9 mouse cellular contexts compared by ENCODE assay signal in the genomic region with DNA sequence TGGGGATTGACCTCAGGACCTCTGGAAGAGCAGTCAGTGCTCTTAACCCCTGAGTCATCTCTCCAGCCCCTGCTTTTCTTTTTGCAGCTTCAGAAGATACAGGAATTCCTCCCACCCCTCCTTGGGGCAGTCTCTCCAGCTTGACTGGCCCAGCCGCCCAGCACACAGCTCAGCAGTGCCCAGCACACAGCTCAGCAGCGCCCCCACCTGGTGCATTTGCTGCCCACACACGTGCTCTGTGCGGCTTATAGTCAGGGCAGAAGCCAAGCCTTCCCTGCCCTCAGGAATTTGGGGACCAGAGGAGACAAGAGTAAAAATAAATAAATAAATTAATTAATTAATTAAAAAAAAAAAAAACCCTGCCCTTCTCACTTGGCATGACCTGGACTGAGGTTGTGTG. TPM values are rescaled to one million over a fixed set of nuclear protein-coding genes. Genes with fewer than 3 reads are reported as not detected.
DNase-seq lines count a peak whose midpoint lies in the region; ATAC-seq and TF ChIP-seq lines count a peak whose summit lies in the region.
"Had no signal": no experiment of that assay in that cellular context is flagged by ENCODE, and none has a peak within 500 bp of the region (broad histone marks: within the 10 kb centered on the region; RNA-seq: fewer than 3 reads in every experiment).

No protein-coding gene starts in this region.

- no peak overlapping the region for H3K4me3 ChIP-seq in bone marrow, adult 2 months (replicated peaks; ENCODE audit: control insufficient read depth, low read depth, low read length)
- no peak overlapping the region for H3K4me3 ChIP-seq in heart, embryonic 12.5 days
- H3K4me3 ChIP-seq in kidney, embryonic 15.5 days (replicated peaks), result no peak overlapping the region
- H3K4me3 ChIP-seq in liver, embryonic 12.5 days, result no peak overlapping the region
- H3K4me3 ChIP-seq in stomach, embryonic 15.5 days (replicated peaks), result no peak overlapping the region
- H3K4me3 ChIP-seq: embryonic facial prominence, embryonic 12.5 days had no signal

- H3K9ac ChIP-seq in heart, embryonic 12.5 days, result no peak overlapping the region
- no peak overlapping the region for H3K9ac ChIP-seq in kidney, embryonic 15.5 days
- H3K9ac ChIP-seq in liver, embryonic 12.5 days, result no peak overlapping the region
- no peak overlapping the region for H3K9ac ChIP-seq in stomach, embryonic 15.5 days
- H3K9ac ChIP-seq: embryonic facial prominence, embryonic 12.5 days had no signal

- peaks cover 44% of the 10 kb centered on the region for H3K36me3 ChIP-seq in heart, embryonic 12.5 days
- H3K36me3 ChIP-seq in kidney, embryonic 15.5 days, result peaks cover 37% of the 10 kb centered on the region
- H3K36me3 ChIP-seq in liver, embryonic 12.5 days, result peaks cover 38% of the 10 kb centered on the region
- peaks cover 21% of the 10 kb centered on the region for H3K36me3 ChIP-seq in stomach, embryonic 15.5 days

- 24% methylated on average over 4 of the region's 4 CpGs for WGBS in bone marrow, adult 2 months
- WGBS in heart, embryonic 12.5 days, result 24% methylated on average over 4 of the region's 4 CpGs
- WGBS in kidney, embryonic 15.5 days, result 32% methylated on average over 4 of the region's 4 CpGs
- WGBS in liver, embryonic 12.5 days (ENCODE audit: insufficient replicate concordance), result 21% methylated on average over 4 of the region's 4 CpGs
- 29% methylated on average over 4 of the region's 4 CpGs for WGBS in stomach, embryonic 15.5 days

- no peak overlapping the region for H3K27ac ChIP-seq in bone marrow, adult 2 months (ENCODE audit: control insufficient read depth, insufficient read depth, low read depth, low read length, poor library complexity)
- no peak overlapping the region for H3K27ac ChIP-seq in heart, embryonic 12.5 days (ENCODE audit: poor library complexity, severe bottlenecking)
- H3K27ac ChIP-seq in kidney, embryonic 15.5 days, result no peak overlapping the region
- no peak overlapping the region for H3K27ac ChIP-seq in liver, embryonic 12.5 days
- H3K27ac ChIP-seq in stomach, embryonic 15.5 days, result no peak overlapping the region
- H3K27ac ChIP-seq: embryonic facial prominence, embryonic 12.5 days had no signal

- DNase-seq in CD4-positive, CD25-positive, alpha-beta regulatory T cell, adult 2 months (ENCODE audit: low read depth, low spot score), result peak; percentile 88
- peak; percentile 83 for DNase-seq in naive thymus-derived CD4-positive, alpha-beta T cell, adult 2 months (ENCODE audit: low read depth)

- no peaks in the 10 kb centered on the region for H3K4me1 ChIP-seq in bone marrow, adult 2 months (ENCODE audit: control insufficient read depth, insufficient read depth, low read length)
- no peaks in the 10 kb centered on the region for H3K4me1 ChIP-seq in heart, embryonic 12.5 days (replicated peaks)
- H3K4me1 ChIP-seq in kidney, embryonic 15.5 days, result peaks cover 20% of the 10 kb centered on the region
- no peaks in the 10 kb centered on the region; the same call in 1 of the 2 replicates for H3K4me1 ChIP-seq in liver, embryonic 12.5 days
- no peaks in the 10 kb centered on the region for H3K4me1 ChIP-seq in stomach, embryonic 15.5 days
- H3K4me1 ChIP-seq: embryonic facial prominence, embryonic 12.5 days had no signal

- peak; percentile 79 for ATAC-seq in erythroblast, adult 5-6 weeks (replicated peaks; ENCODE audit: low FRiP score, poor library complexity, severe bottlenecking)
- peak; percentile 83 for ATAC-seq in heart, embryonic 12.5 days (ENCODE audit: insufficient number of reproducible peaks, low FRiP score)
- ATAC-seq in kidney, embryonic 15.5 days (replicated peaks; ENCODE audit: low FRiP score), result peak; percentile 79
- ATAC-seq in liver, embryonic 12.5 days, result peak; percentile 79
- ATAC-seq in stomach, embryonic 15.5 days (ENCODE audit: insufficient read depth, low FRiP score, low read depth), result peak; percentile 57; the same call in 1 of the 2 replicates

- H3K4me2 ChIP-seq in heart, embryonic 12.5 days, result no peak overlapping the region
- no peak overlapping the region for H3K4me2 ChIP-seq in kidney, embryonic 15.5 days
- no peak overlapping the region for H3K4me2 ChIP-seq in liver, embryonic 12.5 days
- no peak overlapping the region for H3K4me2 ChIP-seq in stomach, embryonic 15.5 days
- H3K4me2 ChIP-seq: embryonic facial prominence, embryonic 12.5 days had no signal

- TF ChIP-seq CTCF in bone marrow, adult 2 months (IDR thresholded peaks at IDR 0.05; ENCODE audit: control insufficient read depth, insufficient read depth, low read length), result peak; percentile 97

- TF ChIP-seq POLR2A in bone marrow, adult 2 months (IDR thresholded peaks at IDR 0.05; ENCODE audit: borderline replicate concordance, control insufficient read depth, low read depth, low read length), result no peak

- H3K27me3 ChIP-seq in heart, embryonic 12.5 days (replicated peaks), result no peaks in the 10 kb centered on the region
- H3K27me3 ChIP-seq in kidney, embryonic 15.5 days, result no peaks in the 10 kb centered on the region
- no peaks in the 10 kb centered on the region for H3K27me3 ChIP-seq in liver, embryonic 12.5 days (replicated peaks)
- H3K27me3 ChIP-seq in stomach, embryonic 15.5 days (replicated peaks), result no peaks in the 10 kb centered on the region
- H3K27me3 ChIP-seq: embryonic facial prominence, embryonic 12.5 days had no signal

- no peaks in the 10 kb centered on the region for H3K9me3 ChIP-seq in heart, embryonic 12.5 days (replicated peaks)
- no peaks in the 10 kb centered on the region for H3K9me3 ChIP-seq in kidney, embryonic 15.5 days (replicated peaks)
- H3K9me3 ChIP-seq in liver, embryonic 12.5 days (replicated peaks), result no peaks in the 10 kb centered on the region
- H3K9me3 ChIP-seq in stomach, embryonic 15.5 days, result no peaks in the 10 kb centered on the region
- H3K9me3 ChIP-seq: embryonic facial prominence, embryonic 12.5 days had no signal

RNA-seq across cellular contexts. Expression of a gene that starts 5.1 kb away (rescaled TPM):
- 1.5 and 2.3 TPM in 2 replicates for polyA plus RNA-seq in bone marrow, adult 2 months (2011; ENCODE audit: insufficient read depth, insufficient read length, low replicate concordance, missing spikeins)
- total RNA-seq in erythroblast, adult 5-6 weeks (2015; ENCODE audit: low replicate concordance), result 0.19 TPM in 1 of 2 replicates, not detected in the other
- 0.56 TPM in 1 of 2 replicates, not detected in the other for total RNA-seq in erythroblast, adult 5-6 weeks (2017; ENCODE audit: low replicate concordance)
- 1.6 and 2.4 TPM in 2 replicates for polyA plus RNA-seq in heart, embryonic 12.5 days (2016; fragmentation: Nextera tagmentation; extraction: Ambion mirVana)
- 20.8 and 26.9 TPM in 2 replicates for polyA plus RNA-seq in kidney, embryonic 15.5 days (2015; fragmentation: Nextera tagmentation; extraction: Ambion mirVana)
- polyA plus RNA-seq in liver, embryonic 12.5 days (2016; fragmentation: Nextera tagmentation; extraction: Ambion mirVana), result 4.6 and 5.0 TPM in 2 replicates
- 6.0 and 8.9 TPM in 2 replicates for polyA plus RNA-seq in stomach, embryonic 15.5 days (2015; fragmentation: Nextera tagmentation; extraction: Ambion mirVana)

RNA-seq across cellular contexts. Expression of a gene that starts 10.8 kb away (rescaled TPM):
- 17.7 and 26.2 TPM in 2 replicates for polyA plus RNA-seq in bone marrow, adult 2 months (2011; ENCODE audit: insufficient read depth, insufficient read length, low replicate concordance, missing spikeins)
- 11.7 and 20.0 TPM in 2 replicates for total RNA-seq in erythroblast, adult 5-6 weeks (2015; ENCODE audit: low replicate concordance)
- 5.1 and 8.5 TPM in 2 replicates for total RNA-seq in erythroblast, adult 5-6 weeks (2017; ENCODE audit: low replicate concordance)
- 10.8 and 12.7 TPM in 2 replicates for polyA plus RNA-seq in heart, embryonic 12.5 days (2016; fragmentation: Nextera tagmentation; extraction: Ambion mirVana)
- 25.6 and 25.9 TPM in 2 replicates for polyA plus RNA-seq in kidney, embryonic 15.5 days (2015; fragmentation: Nextera tagmentation; extraction: Ambion mirVana)
- polyA plus RNA-seq in liver, embryonic 12.5 days (2016; fragmentation: Nextera tagmentation; extraction: Ambion mirVana), result 21.3 and 22.2 TPM in 2 replicates
- 32.4 and 34.7 TPM in 2 replicates for polyA plus RNA-seq in stomach, embryonic 15.5 days (2015; fragmentation: Nextera tagmentation; extraction: Ambion mirVana)

RNA-seq across cellular contexts. Expression of a gene that starts 12.6 kb away (rescaled TPM):
- polyA plus RNA-seq in bone marrow, adult 2 months (2011; ENCODE audit: insufficient read depth, insufficient read length, low replicate concordance, missing spikeins), result 25.2 and 53.7 TPM in 2 replicates
- total RNA-seq in erythroblast, adult 5-6 weeks (2015; ENCODE audit: low replicate concordance), result 6.9 and 9.2 TPM in 2 replicates
- total RNA-seq in erythroblast, adult 5-6 weeks (2017; ENCODE audit: low replicate concordance), result 4.1 and 8.1 TPM in 2 replicates
- 82.6 and 85.6 TPM in 2 replicates for polyA plus RNA-seq in heart, embryonic 12.5 days (2016; fragmentation: Nextera tagmentation; extraction: Ambion mirVana)
- polyA plus RNA-seq in kidney, embryonic 15.5 days (2015; fragmentation: Nextera tagmentation; extraction: Ambion mirVana), result 111 and 121 TPM in 2 replicates
- polyA plus RNA-seq in liver, embryonic 12.5 days (2016; fragmentation: Nextera tagmentation; extraction: Ambion mirVana), result 38.0 and 43.1 TPM in 2 replicates
- 116 and 119 TPM in 2 replicates for polyA plus RNA-seq in stomach, embryonic 15.5 days (2015; fragmentation: Nextera tagmentation; extraction: Ambion mirVana)

RNA-seq across cellular contexts. Expression of a gene that starts 13.3 kb away (rescaled TPM):
- 2.0 and 8.0 TPM in 2 replicates for polyA plus RNA-seq in bone marrow, adult 2 months (2011; ENCODE audit: insufficient read depth, insufficient read length, low replicate concordance, missing spikeins)
- not detected in 2 replicates for total RNA-seq in erythroblast, adult 5-6 weeks (2015; ENCODE audit: low replicate concordance)
- total RNA-seq in erythroblast, adult 5-6 weeks (2017; ENCODE audit: low replicate concordance), result not detected in 2 replicates
- polyA plus RNA-seq in heart, embryonic 12.5 days (2016; fragmentation: Nextera tagmentation; extraction: Ambion mirVana), result 0.13 TPM in 1 of 2 replicates, not detected in the other
- 0.30 TPM in 1 of 2 replicates, not detected in the other for polyA plus RNA-seq in kidney, embryonic 15.5 days (2015; fragmentation: Nextera tagmentation; extraction: Ambion mirVana)
- polyA plus RNA-seq in liver, embryonic 12.5 days (2016; fragmentation: Nextera tagmentation; extraction: Ambion mirVana), result not detected in 2 replicates
- polyA plus RNA-seq in stomach, embryonic 15.5 days (2015; fragmentation: Nextera tagmentation; extraction: Ambion mirVana), result 0.08 TPM in 1 of 2 replicates, not detected in the other
- polyA plus RNA-seq: embryonic facial prominence, embryonic 12.5 days had no signal

RNA-seq across cellular contexts. Expression of a gene that starts 29.8 kb away (rescaled TPM):
- polyA plus RNA-seq in bone marrow, adult 2 months (2011; ENCODE audit: insufficient read depth, insufficient read length, low replicate concordance, missing spikeins), result 16.7 and 19.3 TPM in 2 replicates
- 3.7 and 7.5 TPM in 2 replicates for total RNA-seq in erythroblast, adult 5-6 weeks (2015; ENCODE audit: low replicate concordance)
- total RNA-seq in erythroblast, adult 5-6 weeks (2017; ENCODE audit: low replicate concordance), result 11.0 and 17.0 TPM in 2 replicates
- 13.5 and 14.9 TPM in 2 replicates for polyA plus RNA-seq in heart, embryonic 12.5 days (2016; fragmentation: Nextera tagmentation; extraction: Ambion mirVana)
- 12.3 and 14.2 TPM in 2 replicates for polyA plus RNA-seq in kidney, embryonic 15.5 days (2015; fragmentation: Nextera tagmentation; extraction: Ambion mirVana)
- polyA plus RNA-seq in liver, embryonic 12.5 days (2016; fragmentation: Nextera tagmentation; extraction: Ambion mirVana), result 11.1 and 12.2 TPM in 2 replicates
- polyA plus RNA-seq in stomach, embryonic 15.5 days (2015; fragmentation: Nextera tagmentation; extraction: Ambion mirVana), result 13.3 and 13.5 TPM in 2 replicates
